Mouse (Mus musculus): ENCODE data around the gene Tlcd1. TPM values are rescaled to one million over a fixed set of nuclear protein-coding genes. Genes with fewer than 3 reads are reported as not detected.

Tlcd1 gene
- polyA plus RNA-seq, 1 experiment from 2014 or later, result 11.1 TPM

GRCm38 (mm10) chr11:78163045-78163444, 13.5 kb upstream of the Tlcd1 start:
- peak overlapping the region; percentile 99 for H3K4me3 ChIP-seq
- 82% methylated on average over 2 of the region's 2 CpGs for WGBS
- H3K27ac ChIP-seq (replicated peaks), result peak overlapping the region; percentile 99
- peaks cover 53% of the 10 kb centered on the region for H3K4me1 ChIP-seq
- DNase-seq (ENCODE audit: low spot score), result no peak
- no peaks in the 10 kb centered on the region for H3K9me3 ChIP-seq (replicated peaks)
- peaks cover 22% of the 10 kb centered on the region; the same call in 1 of the 2 replicates for H3K27me3 ChIP-seq (ENCODE audit: low read depth, poor library complexity, severe bottlenecking)
- peaks cover 57% of the 10 kb centered on the region for H3K36me3 ChIP-seq

DNA sequence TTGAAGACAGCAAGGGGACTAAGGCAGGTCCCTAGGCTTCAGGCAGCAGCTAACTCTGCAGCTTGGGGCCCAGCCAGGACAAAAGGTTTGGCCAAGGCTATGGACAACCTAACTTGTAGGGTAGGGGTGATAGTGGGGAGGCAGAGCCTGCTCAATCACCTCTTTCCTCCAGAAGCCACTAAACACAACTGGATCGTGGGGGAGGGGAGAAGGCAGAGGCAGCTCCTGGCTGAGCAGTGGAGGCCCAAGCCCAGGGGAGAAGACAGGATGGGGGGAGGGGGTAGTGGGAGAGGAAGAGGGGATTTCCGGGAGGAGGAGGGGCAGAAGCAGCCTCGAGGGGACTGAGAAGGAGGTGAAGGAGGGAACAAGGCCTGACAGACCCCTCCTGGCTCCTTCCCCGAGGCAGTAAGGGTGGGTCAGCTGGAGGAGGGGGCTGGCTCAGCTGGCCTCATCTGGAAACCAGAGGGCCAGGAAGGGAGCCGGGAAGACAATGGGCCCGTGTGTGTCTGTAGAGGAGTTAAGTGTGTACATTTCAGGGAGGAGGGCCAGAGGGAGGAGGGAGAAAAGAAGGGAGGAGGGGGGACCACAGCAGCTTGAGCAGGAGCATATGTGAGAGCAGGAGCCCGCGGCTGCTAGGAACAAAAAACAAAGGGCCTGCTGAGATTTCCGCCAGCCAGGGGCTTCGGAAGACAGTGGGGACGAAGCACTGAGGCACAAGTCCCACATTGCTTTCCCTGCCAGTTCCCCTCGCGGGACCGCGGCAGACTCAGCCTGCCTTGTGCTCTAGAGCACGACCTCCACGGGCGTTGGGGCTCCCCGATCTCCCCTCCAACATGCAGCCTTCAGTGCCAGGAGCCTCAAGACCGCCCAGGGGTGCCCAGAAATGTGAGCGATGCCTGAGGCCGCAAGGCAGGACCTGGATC, 12.6 kb upstream of the Tlcd1 start:
- H3K27ac ChIP-seq (replicated peaks), result peak overlapping the region; percentile 99
- peaks cover 48% of the 10 kb centered on the region for H3K36me3 ChIP-seq
- no peaks in the 10 kb centered on the region for H3K9me3 ChIP-seq (replicated peaks)
- H3K27me3 ChIP-seq (ENCODE audit: low read depth, poor library complexity, severe bottlenecking), result peaks cover 22% of the 10 kb centered on the region; the same call in 1 of the 2 replicates
- WGBS, result under 1% methylated on average over 22 of the region's 22 CpGs
- peaks cover 54% of the 10 kb centered on the region for H3K4me1 ChIP-seq
- H3K4me3 ChIP-seq, result peak overlapping the region; percentile 99
- DNase-seq (ENCODE audit: low spot score), result peak; percentile 85

DNA sequence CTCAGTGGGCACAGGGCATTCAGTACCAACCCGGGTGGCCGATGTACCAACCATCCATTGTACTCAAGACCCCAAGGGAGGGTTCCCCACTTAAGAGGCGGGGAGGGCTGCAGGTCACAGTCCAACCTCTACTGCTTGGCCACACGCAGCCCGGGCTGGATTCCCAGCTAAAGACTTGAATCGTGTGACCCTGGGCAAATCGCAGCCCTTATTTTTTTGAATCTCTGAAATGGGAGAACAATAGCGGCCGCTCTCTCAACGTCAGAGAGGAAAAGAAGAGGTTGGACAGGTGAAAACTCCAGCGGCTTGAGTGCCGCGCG, 11.9 kb upstream of the Tlcd1 start:
- Histone ChIP-seq H3K27ac (replicated peaks) (peak overlapping the region; percentile 99), H3K4me3 (peak overlapping the region; percentile 99), H3K9me3 (replicated peaks) (no peaks in the 10 kb centered on the region), H3K27me3 (ENCODE audit: low read depth, poor library complexity, severe bottlenecking) (peaks cover 22% of the 10 kb centered on the region; the same call in 1 of the 2 replicates), H3K36me3 (peaks cover 41% of the 10 kb centered on the region), H3K4me1 (peaks cover 52% of the 10 kb centered on the region)
- peak; percentile 48 for DNase-seq (ENCODE audit: low spot score)
- under 1% methylated on average over 14 of the region's 14 CpGs for WGBS

- H3K36me3 ChIP-seq, result peaks cover 36% of the 10 kb centered on the region
- H3K27me3 ChIP-seq (ENCODE audit: low read depth, poor library complexity, severe bottlenecking), result peaks cover 22% of the 10 kb centered on the region; the same call in 1 of the 2 replicates
- peak; percentile 90 for DNase-seq (ENCODE audit: low spot score)
- no peaks in the 10 kb centered on the region for H3K9me3 ChIP-seq (replicated peaks)
- 0% methylated on average over 78 of the region's 78 CpGs for WGBS
- H3K4me3 ChIP-seq, result peak within 1 kb of the TSS; percentile 99
- peaks cover 51% of the 10 kb centered on the region for H3K4me1 ChIP-seq
- H3K27ac ChIP-seq (replicated peaks), result peak within 1 kb of the TSS; percentile 99
Observed at GRCm38 (mm10) chr11:78164924-78165760, 11.4 kb upstream of the Tlcd1 start, which contains the start of gene Traf4. Traf4 (minus strand) TSS chr11:78165589.

GRCm38 (mm10) chr11:78165761-78166109, 10.8 kb upstream of the Tlcd1 start:
- H3K36me3 ChIP-seq, result peaks cover 30% of the 10 kb centered on the region
- H3K4me3 ChIP-seq, result peak overlapping the region; percentile 99
- H3K27me3 ChIP-seq (ENCODE audit: low read depth, poor library complexity, severe bottlenecking), result peaks cover 22% of the 10 kb centered on the region; the same call in 1 of the 2 replicates
- WGBS, result 3% methylated on average over 16 of the region's 16 CpGs
- DNase-seq (ENCODE audit: low spot score), result no peak
- H3K9me3 ChIP-seq (replicated peaks), result no peaks in the 10 kb centered on the region
- H3K4me1 ChIP-seq, result peaks cover 51% of the 10 kb centered on the region
- H3K27ac ChIP-seq (replicated peaks), result peak overlapping the region; percentile 99

- Histone ChIP-seq H3K27me3 (ENCODE audit: low read depth, poor library complexity, severe bottlenecking) (peaks cover 22% of the 10 kb centered on the region; the same call in 1 of the 2 replicates), H3K36me3 (peaks cover 25% of the 10 kb centered on the region), H3K4me3 (peak overlapping the region; percentile 99), H3K9me3 (replicated peaks) (no peaks in the 10 kb centered on the region), H3K27ac (replicated peaks) (peak overlapping the region; percentile 99), H3K4me1 (peaks cover 49% of the 10 kb centered on the region)
- DNase-seq (ENCODE audit: low spot score), result no peak
- 51% methylated on average over 4 of the region's 4 CpGs for WGBS
Observed at GRCm38 (mm10) chr11:78166161-78166560, 10.3 kb upstream of the Tlcd1 start.

- WGBS, result 76% methylated on average over 6 of the region's 6 CpGs
- Histone ChIP-seq H3K9me3 (replicated peaks) (no peaks in the 10 kb centered on the region), H3K27me3 (ENCODE audit: low read depth, poor library complexity, severe bottlenecking) (peaks cover 22% of the 10 kb centered on the region; the same call in 1 of the 2 replicates), H3K27ac (replicated peaks) (no peak overlapping the region), H3K36me3 (peaks cover 21% of the 10 kb centered on the region), H3K4me3 (no peak overlapping the region; the same call in 1 of the 2 replicates), H3K4me1 (peaks cover 47% of the 10 kb centered on the region)
- no peak for DNase-seq (ENCODE audit: low spot score)
Observed at GRCm38 (mm10) chr11:78166640-78167039, 9.9 kb upstream of the Tlcd1 start.

GRCm38 (mm10) chr11:78167257-78167959, 9.1 kb upstream of the Tlcd1 start:
- Histone ChIP-seq H3K27me3 (ENCODE audit: low read depth, poor library complexity, severe bottlenecking) (peaks cover 22% of the 10 kb centered on the region; the same call in 1 of the 2 replicates), H3K4me1 (peaks cover 47% of the 10 kb centered on the region), H3K27ac (replicated peaks) (no peak overlapping the region), H3K4me3 (no peak overlapping the region), H3K9me3 (replicated peaks) (no peaks in the 10 kb centered on the region), H3K36me3 (peaks cover 13% of the 10 kb centered on the region)
- 84% methylated on average over 14 of the region's 14 CpGs for WGBS
- no peak for DNase-seq (ENCODE audit: low spot score)

DNA sequence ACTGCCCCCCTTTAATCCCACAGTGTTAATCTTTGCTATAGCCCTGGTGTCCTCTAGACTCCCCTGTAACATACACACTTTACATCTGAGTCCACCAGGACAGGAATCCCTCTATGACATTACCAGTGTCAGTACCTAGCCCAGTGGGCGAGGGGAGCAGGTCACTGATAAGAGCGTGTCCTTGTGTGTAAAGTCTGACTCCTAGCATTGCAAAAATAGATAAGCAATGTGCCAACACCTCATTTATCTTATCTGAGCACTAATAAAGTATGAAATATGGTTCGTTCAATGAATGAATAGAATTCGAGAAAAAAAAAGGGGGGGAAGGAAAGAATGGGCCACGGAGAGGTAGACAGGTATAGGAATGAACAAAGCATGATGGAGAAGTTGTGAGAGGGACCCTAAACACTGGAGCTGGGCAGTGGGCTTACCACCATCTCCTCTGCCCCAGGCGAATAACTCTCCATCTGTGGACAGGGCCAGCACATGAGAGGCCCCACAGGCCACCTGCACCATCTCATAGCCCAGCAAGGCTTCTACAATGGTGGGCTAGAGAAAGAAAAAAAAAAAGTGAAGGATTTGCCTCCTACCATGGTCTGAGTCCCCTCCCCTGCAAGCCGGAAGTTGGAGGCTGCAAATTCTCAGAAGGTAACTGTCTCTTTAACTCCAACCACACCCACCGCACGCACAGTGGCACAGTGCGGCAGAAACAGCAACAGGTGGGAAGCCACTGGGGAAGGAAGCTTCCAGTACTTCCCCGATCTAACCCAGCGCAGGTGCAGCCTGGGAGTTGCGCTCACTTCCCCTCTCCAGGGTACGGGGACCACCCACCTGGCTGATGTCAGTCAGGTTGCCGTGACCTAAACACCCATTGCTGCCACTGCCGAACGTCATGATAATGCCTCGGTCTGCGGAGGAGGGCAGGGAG, 7.7 kb upstream of the Tlcd1 start:
- no peaks in the 10 kb centered on the region for H3K36me3 ChIP-seq
- 62% methylated on average over 19 of the region's 19 CpGs for WGBS
- no peaks in the 10 kb centered on the region for H3K9me3 ChIP-seq (replicated peaks)
- peaks cover 22% of the 10 kb centered on the region; the same call in 1 of the 2 replicates for H3K27me3 ChIP-seq (ENCODE audit: low read depth, poor library complexity, severe bottlenecking)
- no peak overlapping the region for H3K4me3 ChIP-seq
- no peak for DNase-seq (ENCODE audit: low spot score)
- no peak overlapping the region for H3K27ac ChIP-seq (replicated peaks)
- H3K4me1 ChIP-seq, result peaks cover 33% of the 10 kb centered on the region

DNA sequence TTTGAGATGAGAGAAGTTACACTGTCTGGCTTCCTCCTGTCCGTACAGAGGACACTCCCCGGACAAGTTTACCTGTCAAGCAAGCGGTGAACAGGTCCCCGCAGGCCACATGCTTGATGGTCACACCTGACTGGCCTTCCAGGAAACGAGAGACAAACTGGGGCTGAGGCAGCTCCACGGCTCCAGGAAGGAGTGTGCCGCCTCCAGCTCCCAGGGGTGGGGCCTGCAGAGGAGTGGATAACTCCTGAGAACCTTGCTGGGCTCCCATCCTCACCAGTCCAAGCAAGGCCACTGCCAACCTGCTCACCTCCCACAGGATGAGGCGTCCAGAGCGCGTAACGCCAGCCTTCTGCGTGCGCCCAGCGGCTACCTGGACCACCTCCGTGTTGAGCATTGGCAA, 6.2 kb upstream of the Tlcd1 start:
- H3K4me3 ChIP-seq, result no peak overlapping the region
- no peak for DNase-seq (ENCODE audit: low spot score)
- H3K27ac ChIP-seq (replicated peaks), result no peak overlapping the region
- peaks cover 22% of the 10 kb centered on the region; the same call in 1 of the 2 replicates for H3K27me3 ChIP-seq (ENCODE audit: low read depth, poor library complexity, severe bottlenecking)
- H3K36me3 ChIP-seq, result no peaks in the 10 kb centered on the region
- no peaks in the 10 kb centered on the region for H3K9me3 ChIP-seq (replicated peaks)
- peaks cover 28% of the 10 kb centered on the region for H3K4me1 ChIP-seq
- WGBS, result 94% methylated on average over 15 of the region's 15 CpGs

DNA sequence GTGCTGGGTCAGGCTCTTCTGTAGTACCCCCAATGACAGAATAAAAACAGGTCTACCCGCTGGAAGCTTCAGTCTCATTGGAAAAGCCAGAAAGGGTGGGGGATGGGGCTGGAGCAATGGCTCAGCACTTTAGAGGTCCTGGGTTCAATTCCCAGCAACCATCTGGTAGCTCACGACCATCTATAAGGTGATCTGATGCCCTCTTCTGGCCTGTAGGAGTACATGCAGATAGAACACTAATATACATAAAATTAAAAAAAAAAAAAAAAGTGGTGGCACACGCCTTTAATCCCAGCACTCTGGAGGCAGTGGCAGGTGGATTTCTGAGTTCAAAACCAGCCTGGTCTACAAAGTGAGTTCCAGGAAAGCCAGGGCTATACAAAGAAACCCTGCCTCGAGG, 5.2 kb upstream of the Tlcd1 start:
- Histone ChIP-seq H3K4me3 (no peak overlapping the region), H3K27me3 (ENCODE audit: low read depth, poor library complexity, severe bottlenecking) (peaks cover 18% of the 10 kb centered on the region; the same call in 1 of the 2 replicates), H3K4me1 (peaks cover 25% of the 10 kb centered on the region), H3K27ac (replicated peaks) (no peak overlapping the region), H3K36me3 (no peaks in the 10 kb centered on the region), H3K9me3 (replicated peaks) (no peaks in the 10 kb centered on the region)
- 67% methylated on average over 4 of the region's 4 CpGs for WGBS
- no peak for DNase-seq (ENCODE audit: low spot score)

All from midbrain, embryonic 10.5 days (tissue).